Mouse (Mus musculus) forebrain, embryonic 14.5 days (tissue): ENCODE measurements around the gene B4galt2. TPM values are rescaled to one million over a fixed set of nuclear protein-coding genes. Genes with fewer than 3 reads are reported as not detected.

Experiments used
- ATAC-seq: fragments of 200-750 bp; cut with Nextera tagmentation; 2 replicates; pipeline ENCODE4 v1.8.0; 2017; ENCODE audit warnings: mild to moderate bottlenecking, moderate library complexity
- DNase-seq: peaks from one replicate; pipeline ENCODE4 v3.0.0-alpha.2; 2015; ENCODE audit warnings: low spot score
- H3K27ac ChIP-seq: fragments of 300-500 bp; sonication (generic); 2 replicates; pipeline ENCODE4 v1.5.1; 2014; ENCODE audit warnings: low read depth, mild to moderate bottlenecking, control low read depth, low read length, moderate library complexity
- H3K27me3 ChIP-seq: fragments of 300-500 bp; sonication (generic); replicated peaks from 2 replicates; pipeline ENCODE4 v1.6.1; 2014; ENCODE audit warnings: low read length, control low read depth, mixed read lengths; ENCODE audit not compliant: control insufficient read depth, insufficient read depth
- H3K36me3 ChIP-seq: fragments of 300-500 bp; sonication (generic); 2 replicates; pipeline ENCODE4 v1.6.1; 2014; ENCODE audit warnings: low read length, control low read depth; ENCODE audit not compliant: control insufficient read depth, insufficient read depth
- H3K4me1 ChIP-seq: fragments of 300-500 bp; sonication (generic); 2 replicates; pipeline ENCODE4 v1.6.1; 2014; ENCODE audit warnings: antibody characterized with exemption, low read length, control low read depth; ENCODE audit not compliant: control insufficient read depth, insufficient read depth
- H3K4me2 ChIP-seq: fragments of 300-500 bp; sonication (generic); 2 replicates; pipeline ENCODE4 v1.6.1; 2014; ENCODE audit warnings: mild to moderate bottlenecking, control low read depth, low read length
- H3K4me3 ChIP-seq: fragments of 300-500 bp; sonication (generic); 2 replicates; pipeline ENCODE4 v1.5.1; 2014; ENCODE audit warnings: low read depth, low read length, control low read depth
- H3K9ac ChIP-seq: fragments of 300-500 bp; sonication (generic); 2 replicates; pipeline ENCODE4 v1.6.1; 2014; ENCODE audit warnings: mild to moderate bottlenecking, low read length, control low read depth, moderate library complexity
- H3K9me3 ChIP-seq: fragments of 300-500 bp; sonication (generic); replicated peaks from 2 replicates; pipeline ENCODE4 v1.6.1; 2016; ENCODE audit warnings: low read length, control low read depth, mixed read lengths; ENCODE audit not compliant: control insufficient read depth
- WGBS: fragments of 180-500 bp; shearing (Covaris S2); extraction: QIAGEN DNeasy Blood & Tissue Kit; methylation state at CpG from one replicate; pipeline ENCODE4 v1.1.7; 2014; 5-methylcytosine and 5-hydroxymethylcytosine counted together
- polyA plus RNA-seq: library from polyadenylated mRNA; unstranded; fragments of >200 nt; fragmentation: Nextera tagmentation; extraction: Ambion mirVana; gene quantifications from 2 replicates; pipeline ENCODE4 v1.2.1, GENCODE M21; 2014

The B4galt2 gene
- polyA plus RNA-seq, 1 experiment from 2014 or later = 50.6 TPM

DNA sequence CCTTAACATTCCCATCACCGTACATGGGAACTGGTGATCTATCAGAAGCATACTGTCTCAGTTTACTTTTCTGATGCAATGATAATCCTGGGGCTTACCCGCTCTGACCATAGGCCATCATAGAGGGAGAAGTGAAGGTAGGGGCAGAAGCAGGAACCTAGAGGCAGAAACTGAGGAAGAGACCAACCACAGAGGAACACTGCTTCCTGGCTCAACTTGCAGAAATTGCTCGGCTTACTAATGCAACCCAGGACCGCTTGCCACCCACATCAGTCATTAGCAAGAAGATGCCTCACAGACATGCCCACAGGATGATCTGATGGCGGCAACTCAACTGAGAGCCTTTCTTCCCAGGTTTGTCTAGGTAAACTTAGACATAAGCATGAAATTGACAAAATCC, 35.5 kb upstream of the B4galt2 start:
- no peak for DNase-seq
- H3K27ac ChIP-seq = no peak overlapping the region
- H3K4me3 ChIP-seq = no peak overlapping the region
- H3K36me3 ChIP-seq = no peaks in the 10 kb centered on the region
- no peaks in the 10 kb centered on the region for H3K9me3 ChIP-seq
- no peak overlapping the region for H3K4me2 ChIP-seq
- no peak for ATAC-seq
- peaks cover 7% of the 10 kb centered on the region for H3K4me1 ChIP-seq
- WGBS = 92% methylated on average over 5 of the region's 5 CpGs
- no peaks in the 10 kb centered on the region for H3K27me3 ChIP-seq
- H3K9ac ChIP-seq = no peak overlapping the region

DNA sequence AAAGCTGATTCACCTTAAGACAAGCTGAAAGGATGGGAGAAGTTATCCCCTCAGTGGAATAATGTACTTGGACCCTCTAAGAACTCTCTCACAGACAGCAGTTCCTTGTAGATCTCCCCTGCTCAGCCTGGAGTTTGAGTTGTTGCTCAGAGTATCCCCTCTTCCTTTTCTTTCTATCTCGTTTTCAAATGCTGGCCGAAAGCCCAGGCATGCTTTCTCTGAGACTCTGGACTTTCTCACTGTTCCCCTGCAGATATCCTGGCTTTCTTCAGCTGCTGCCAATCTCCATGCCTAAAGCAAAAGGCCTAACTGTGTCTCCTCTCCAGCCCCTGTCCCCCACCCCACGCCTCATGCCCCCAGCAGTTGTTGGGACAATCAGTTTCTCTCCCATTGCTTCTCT, 35.0 kb upstream of the B4galt2 start:
- ATAC-seq (no peak), DNase-seq (no peak)
- Histone ChIP-seq H3K27ac (no peak overlapping the region), H3K27me3 (no peaks in the 10 kb centered on the region), H3K4me1 (peaks cover 12% of the 10 kb centered on the region), H3K4me3 (no peak overlapping the region), H3K36me3 (no peaks in the 10 kb centered on the region), H3K9me3 (no peaks in the 10 kb centered on the region), H3K4me2 (no peak overlapping the region), H3K9ac (no peak overlapping the region)
- 60% methylated on average over 3 of the region's 3 CpGs for WGBS

DNA sequence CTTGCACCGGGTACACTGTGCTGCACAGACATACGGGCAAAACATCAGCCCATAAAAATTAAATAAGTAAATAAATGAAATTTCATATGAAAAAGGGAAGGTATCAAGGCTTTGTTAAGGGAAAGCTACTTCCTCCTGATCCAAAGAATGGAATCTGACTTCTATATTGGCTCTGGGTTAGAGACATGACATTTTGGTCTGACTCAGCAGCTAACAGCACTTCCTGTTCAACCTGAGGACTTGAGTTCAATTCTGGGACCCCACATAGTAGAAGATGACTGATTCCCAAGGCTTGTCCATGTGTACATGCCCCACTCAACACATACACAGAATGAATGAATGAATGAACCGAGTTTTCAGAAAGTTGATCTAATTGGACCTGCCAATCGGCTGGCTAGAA, 34.6 kb upstream of the B4galt2 start:
- no peak overlapping the region for H3K27ac ChIP-seq
- H3K36me3 ChIP-seq = no peaks in the 10 kb centered on the region
- no peak overlapping the region for H3K9ac ChIP-seq
- H3K9me3 ChIP-seq = no peaks in the 10 kb centered on the region
- no peak overlapping the region for H3K4me3 ChIP-seq
- ATAC-seq (no peak), DNase-seq (no peak)
- no peaks in the 10 kb centered on the region for H3K27me3 ChIP-seq
- H3K4me2 ChIP-seq = no peak overlapping the region
- peaks cover 16% of the 10 kb centered on the region for H3K4me1 ChIP-seq
- 95% methylated on average over 4 of the region's 4 CpGs for WGBS

DNA sequence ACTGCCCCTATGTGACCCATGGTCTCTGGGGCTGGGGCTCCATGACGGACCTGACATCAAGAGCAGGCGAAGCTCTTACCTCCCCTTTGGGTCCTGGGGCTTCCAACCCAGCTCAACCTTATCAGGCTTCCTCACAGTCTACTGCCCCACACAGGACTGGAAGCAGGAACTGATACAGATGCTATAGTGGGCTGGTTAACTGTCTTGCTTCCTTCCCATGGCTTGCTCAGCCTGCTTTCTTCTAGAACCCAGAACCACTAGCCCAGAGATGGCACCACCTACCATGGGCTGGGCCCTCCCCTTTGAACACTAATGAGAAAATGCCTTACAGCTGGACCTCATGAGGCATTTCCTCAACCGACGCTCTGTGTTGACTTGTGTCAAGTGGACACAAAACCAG, 34.1 kb upstream of the B4galt2 start:
- Histone ChIP-seq H3K4me1 (peaks cover 17% of the 10 kb centered on the region), H3K4me2 (no peak overlapping the region), H3K9ac (no peak overlapping the region), H3K27ac (no peak overlapping the region), H3K4me3 (no peak overlapping the region), H3K36me3 (no peaks in the 10 kb centered on the region; the same call in 1 of the 2 replicates), H3K27me3 (no peaks in the 10 kb centered on the region), H3K9me3 (no peaks in the 10 kb centered on the region)
- WGBS = 92% methylated on average over 4 of the region's 4 CpGs
- ATAC-seq (no peak), DNase-seq (no peak)

DNA sequence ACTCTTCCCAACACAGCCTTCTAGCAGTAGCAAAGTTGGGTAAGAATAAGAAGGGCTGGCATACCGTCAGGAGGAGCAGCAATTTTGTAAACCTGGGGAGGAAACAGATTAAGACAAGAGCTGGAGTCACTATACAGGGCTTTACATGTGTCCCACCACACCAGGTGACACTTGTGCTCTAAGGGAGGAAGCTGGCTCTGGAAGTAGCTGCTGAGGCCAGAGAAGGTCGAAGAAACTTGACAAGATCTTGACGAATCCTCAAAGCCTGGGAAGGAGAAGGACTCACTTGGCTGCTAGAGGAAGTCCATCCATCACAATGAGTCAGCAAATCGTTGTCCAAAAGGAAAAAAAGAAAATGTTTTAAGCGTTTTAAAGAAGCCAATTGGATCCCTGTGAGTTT, 33.1 kb upstream of the B4galt2 start:
- H3K27me3 ChIP-seq = no peaks in the 10 kb centered on the region
- H3K4me3 ChIP-seq = no peak overlapping the region; the same call in 1 of the 2 replicates
- H3K4me2 ChIP-seq = peak overlapping the region; percentile 99; the same call in 1 of the 2 replicates
- no peak for DNase-seq
- no peaks in the 10 kb centered on the region for H3K9me3 ChIP-seq
- ATAC-seq = no peak
- no peak overlapping the region for H3K9ac ChIP-seq
- no peak overlapping the region for H3K27ac ChIP-seq
- 94% methylated on average over 5 of the region's 5 CpGs for WGBS
- H3K36me3 ChIP-seq = peaks cover 9% of the 10 kb centered on the region
- H3K4me1 ChIP-seq = peaks cover 17% of the 10 kb centered on the region

DNA sequence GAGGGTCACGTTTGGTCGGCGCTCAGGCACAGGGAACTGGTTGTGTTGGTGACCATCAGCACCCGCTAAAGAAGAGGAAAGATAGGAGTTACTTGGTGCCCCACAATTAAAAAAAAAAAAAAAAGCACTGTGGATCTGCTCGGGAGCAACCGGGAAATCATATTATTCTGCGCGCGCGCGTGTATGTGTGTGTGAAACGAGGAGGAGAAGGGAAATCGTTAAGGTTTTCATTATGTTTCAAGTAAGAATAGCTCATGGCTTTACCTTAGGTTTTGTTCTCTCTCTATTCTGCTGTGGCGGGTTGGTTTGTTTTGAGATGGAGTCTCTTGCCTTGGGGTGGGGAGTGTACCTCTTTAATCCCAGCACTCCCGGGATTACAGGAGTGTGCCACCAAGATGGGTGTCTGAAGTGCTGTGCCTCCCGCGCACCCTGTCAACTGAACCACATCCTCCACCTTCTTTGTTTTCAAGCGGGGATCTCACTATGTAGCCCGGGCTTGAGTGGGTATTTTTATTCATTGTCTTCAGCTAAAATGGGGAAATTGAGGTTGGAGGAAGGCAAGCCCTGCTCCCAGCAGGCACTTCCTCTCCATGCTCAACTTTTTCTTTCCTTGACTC, 32.3 kb upstream of the B4galt2 start:
- H3K9ac ChIP-seq = peak overlapping the region; percentile 86
- ATAC-seq (0 out of 2 replicates have a peak, but pooled peaks have one; percentile 1), DNase-seq (peak; percentile 17)
- H3K9me3 ChIP-seq = no peaks in the 10 kb centered on the region
- H3K4me3 ChIP-seq = peak overlapping the region; percentile 77
- 4% methylated on average over 19 of the region's 19 CpGs for WGBS
- H3K4me2 ChIP-seq = peak overlapping the region; percentile 99
- H3K4me1 ChIP-seq = peaks cover 17% of the 10 kb centered on the region
- no peaks in the 10 kb centered on the region for H3K27me3 ChIP-seq
- H3K36me3 ChIP-seq = peaks cover 17% of the 10 kb centered on the region
- H3K27ac ChIP-seq = no peak overlapping the region

DNA sequence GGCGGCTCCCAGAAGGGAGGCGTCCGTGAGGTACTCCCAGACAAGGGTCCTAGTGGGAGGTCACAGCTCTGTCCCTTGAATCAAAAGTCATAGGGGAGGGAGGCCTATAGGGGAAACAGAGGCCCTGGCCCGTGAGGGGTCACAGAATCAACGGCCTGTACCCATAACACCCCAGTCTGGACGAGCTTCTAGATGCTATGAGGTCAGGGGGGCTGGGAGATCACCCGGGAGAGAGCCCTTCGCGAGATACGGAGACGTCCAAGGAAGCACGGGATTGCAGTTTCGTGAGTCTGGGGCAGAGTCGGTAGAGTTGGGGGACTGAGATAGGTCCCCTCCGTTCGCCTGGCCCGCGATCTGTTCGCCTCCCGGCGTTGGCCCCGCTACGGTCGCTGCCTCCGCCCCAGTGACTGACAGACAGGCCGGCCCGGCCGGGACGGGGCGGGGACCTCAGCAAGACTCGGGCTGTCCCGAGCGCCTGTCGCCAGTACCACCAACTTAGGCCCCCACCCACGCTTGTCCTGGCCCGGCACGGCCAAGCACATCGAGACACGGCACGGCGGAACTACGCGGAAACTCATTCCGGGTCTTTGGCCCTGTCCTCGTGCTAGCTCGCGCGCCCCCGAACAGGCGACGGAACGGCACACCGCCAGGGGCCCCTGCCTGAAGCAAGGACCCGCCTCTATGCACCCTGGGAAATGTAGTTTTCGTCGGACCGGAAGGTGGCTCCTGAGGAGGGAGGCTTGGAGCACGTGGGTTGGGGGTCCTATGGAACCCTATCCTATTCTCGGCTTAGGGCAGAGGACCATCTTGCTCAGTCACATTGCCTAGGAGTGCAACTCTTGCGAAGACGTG, 31.5 kb upstream of the B4galt2 start, which contains the start of gene Ipo13:
Gene Ipo13 (minus strand): TSS at position 409 of the 852 bp plus-strand sequence.
- ATAC-seq (peak; percentile 96), DNase-seq (peak; percentile 98)
- H3K9ac ChIP-seq = peak within 1 kb of the TSS; percentile 86
- peak within 1 kb of the TSS; percentile 77 for H3K4me3 ChIP-seq
- H3K36me3 ChIP-seq = peaks cover 17% of the 10 kb centered on the region
- WGBS = under 1% methylated on average over 49 of the region's 61 CpGs
- peak within 1 kb of the TSS; percentile 99 for H3K4me2 ChIP-seq
- H3K9me3 ChIP-seq = no peaks in the 10 kb centered on the region
- peak within 1 kb of the TSS; percentile 75 for H3K27ac ChIP-seq
- H3K4me1 ChIP-seq = peaks cover 19% of the 10 kb centered on the region
- H3K27me3 ChIP-seq = no peaks in the 10 kb centered on the region

DNA sequence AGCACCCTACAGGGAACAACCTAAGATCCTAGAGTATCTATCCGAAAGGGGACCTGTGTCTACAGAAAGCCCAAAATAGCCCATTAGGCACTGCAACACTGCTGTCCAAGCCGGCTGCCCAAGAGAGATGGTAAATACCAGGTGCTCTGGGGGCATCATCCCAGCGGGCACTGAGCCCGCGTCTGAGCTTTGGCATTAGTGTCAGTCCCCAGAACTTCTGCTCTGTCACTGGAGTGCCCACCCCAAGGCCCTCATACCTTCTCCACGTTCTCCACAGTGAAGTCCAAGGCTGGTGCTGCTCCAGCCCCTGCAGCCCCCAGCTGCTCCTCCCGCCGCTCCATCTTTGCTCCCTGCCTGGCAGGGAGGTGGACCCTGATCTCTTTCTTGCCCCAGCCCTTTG, 30.7 kb upstream of the B4galt2 start:
- H3K9ac ChIP-seq = peak overlapping the region; percentile 86
- 14% methylated on average over 8 of the region's 8 CpGs for WGBS
- peaks cover 17% of the 10 kb centered on the region for H3K36me3 ChIP-seq
- H3K9me3 ChIP-seq = no peaks in the 10 kb centered on the region
- H3K4me1 ChIP-seq = peaks cover 27% of the 10 kb centered on the region
- no peak for DNase-seq
- peak overlapping the region; percentile 99 for H3K4me2 ChIP-seq
- no peaks in the 10 kb centered on the region for H3K27me3 ChIP-seq
- peak overlapping the region; percentile 75; the same call in 1 of the 2 replicates for H3K27ac ChIP-seq
- no peak for ATAC-seq
- H3K4me3 ChIP-seq = peak overlapping the region; percentile 77

DNA sequence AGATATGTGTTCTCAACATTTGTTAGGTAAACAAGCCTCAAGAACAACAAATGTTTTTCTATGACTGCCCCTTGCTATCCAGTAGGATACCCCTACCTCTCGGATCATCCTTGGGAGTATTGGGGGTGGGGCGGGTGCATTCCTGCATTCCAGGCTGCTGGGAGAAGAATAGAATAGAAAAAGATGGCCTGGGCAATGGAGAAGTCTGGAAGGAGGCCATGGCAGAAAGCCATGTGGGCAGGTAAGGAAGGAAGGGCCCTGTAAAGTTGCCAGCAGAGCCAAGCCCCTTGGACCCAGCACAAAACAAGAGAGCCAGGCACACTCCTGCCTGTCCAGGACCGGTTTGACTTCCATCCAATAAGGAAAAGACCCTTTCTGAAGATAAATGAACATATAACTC, 30.1 kb upstream of the B4galt2 start:
- Histone ChIP-seq H3K4me2 (peak overlapping the region; percentile 99), H3K36me3 (peaks cover 17% of the 10 kb centered on the region), H3K9me3 (no peaks in the 10 kb centered on the region), H3K9ac (peak overlapping the region; percentile 86), H3K27me3 (no peaks in the 10 kb centered on the region), H3K4me3 (peak overlapping the region; percentile 77), H3K27ac (0 out of 2 replicates have a peak overlapping the region, but pooled peaks have one; percentile 21), H3K4me1 (peaks cover 33% of the 10 kb centered on the region)
- WGBS = 29% methylated on average over 3 of the region's 3 CpGs
- ATAC-seq (no peak), DNase-seq (peak; percentile 8)
